Comparison of ENCODE assay signal across 25 mouse cellular contexts in the genomic region with DNA sequence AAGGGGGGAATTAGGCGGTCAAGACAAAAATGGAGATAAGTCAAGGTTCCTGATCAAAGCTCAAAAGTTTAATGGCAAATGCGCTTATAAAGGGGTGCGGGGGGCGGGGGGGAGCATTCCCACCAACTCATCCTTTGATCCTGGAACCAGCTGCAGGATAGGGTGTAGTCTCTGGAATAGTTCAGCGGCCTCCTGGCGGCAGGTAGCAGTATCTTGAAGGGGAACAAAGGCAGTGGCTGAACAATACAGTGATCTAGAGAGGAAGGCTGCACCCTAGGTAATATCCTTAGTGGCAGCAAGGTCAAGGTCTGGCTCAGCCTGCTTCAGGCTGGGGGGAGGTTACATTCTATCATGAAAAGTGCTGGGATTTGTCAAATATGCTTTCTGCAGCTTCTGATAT. TPM values are rescaled to one million over a fixed set of nuclear protein-coding genes. Genes with fewer than 3 reads are reported as not detected.
DNase-seq lines count a peak whose midpoint lies in the region; ATAC-seq lines count a peak whose summit lies in the region.
"Had no signal": no experiment of that assay in that cellular context is flagged by ENCODE, and none has a peak within 500 bp of the region (broad histone marks: within the 10 kb centered on the region; RNA-seq: fewer than 3 reads in every experiment).

No protein-coding gene starts in this region.

- no peaks in the 10 kb centered on the region for H3K4me1 ChIP-seq in midbrain, embryonic 14.5 days (ENCODE audit: control insufficient read depth, insufficient read depth, low read length)
- no peaks in the 10 kb centered on the region for H3K4me1 ChIP-seq in midbrain, embryonic 15.5 days
- peaks cover 13% of the 10 kb centered on the region; the same call in 1 of the 2 replicates for H3K4me1 ChIP-seq in liver, embryonic 12.5 days
- H3K4me1 ChIP-seq: embryonic facial prominence, embryonic 10.5 days; embryonic facial prominence, embryonic 12.5 days; forebrain, embryonic 13.5 days; forebrain, embryonic 15.5 days had no signal

- DNase-seq in midbrain, embryonic 14.5 days: no peak
- peak; percentile 91 for DNase-seq in ES-CJ7 (ENCODE audit: low read depth, low spot score)
- DNase-seq in R1 (ENCODE audit: low read depth, low spot score): peak; percentile 91
- peak; percentile 88 for DNase-seq in ZHBTc4 (ENCODE audit: low read depth, low spot score)
- no peak for DNase-seq in kidney, postnatal 14 days
- no peak for DNase-seq in neural tube, embryonic 10.5 days (ENCODE audit: extremely low spot score, low spot score)
- DNase-seq: adrenal gland, postnatal 10 days; adrenal gland, postnatal 25 days; B cell, adult 2 months; cerebellum, adult 11 months; cerebellum, adult 18-20 months; cerebellum, adult 9-10 months; cerebellum, postnatal 10 days; cerebellum, postnatal 25 days; forebrain, postnatal 0 days had no signal

- no peak overlapping the region for H3K4me3 ChIP-seq in midbrain, embryonic 14.5 days (replicated peaks; ENCODE audit: low read depth, low read length)
- H3K4me3 ChIP-seq in midbrain, embryonic 15.5 days: no peak overlapping the region
- H3K4me3 ChIP-seq in liver, embryonic 12.5 days: no peak overlapping the region
- H3K4me3 ChIP-seq: embryonic facial prominence, embryonic 10.5 days; embryonic facial prominence, embryonic 12.5 days; forebrain, embryonic 13.5 days; forebrain, embryonic 15.5 days had no signal

- no peak overlapping the region for H3K9ac ChIP-seq in midbrain, embryonic 14.5 days (replicated peaks; ENCODE audit: low read length)
- H3K9ac ChIP-seq in midbrain, embryonic 15.5 days: no peak overlapping the region
- H3K9ac ChIP-seq in liver, embryonic 12.5 days: no peak overlapping the region
- H3K9ac ChIP-seq: embryonic facial prominence, embryonic 12.5 days; forebrain, embryonic 13.5 days; forebrain, embryonic 15.5 days; forebrain, postnatal 0 days had no signal

- WGBS in midbrain, embryonic 14.5 days: 73% methylated on average over 6 of the region's 6 CpGs
- WGBS in midbrain, embryonic 15.5 days: 71% methylated on average over 6 of the region's 6 CpGs
- WGBS in liver, embryonic 12.5 days (ENCODE audit: insufficient replicate concordance): 89% methylated on average over 6 of the region's 6 CpGs

- no peak overlapping the region for H3K27ac ChIP-seq in midbrain, embryonic 14.5 days (replicated peaks; ENCODE audit: low read depth, low read length)
- no peak overlapping the region for H3K27ac ChIP-seq in midbrain, embryonic 15.5 days
- no peak overlapping the region for H3K27ac ChIP-seq in liver, embryonic 12.5 days
- H3K27ac ChIP-seq: embryonic facial prominence, embryonic 10.5 days; embryonic facial prominence, embryonic 12.5 days; forebrain, embryonic 13.5 days; forebrain, embryonic 15.5 days had no signal

- H3K36me3 ChIP-seq in midbrain, embryonic 14.5 days (ENCODE audit: control insufficient read depth, insufficient read depth, low read length): peaks cover 9% of the 10 kb centered on the region; the same call in 1 of the 2 replicates
- 0 out of 2 replicates have a peak, but pooled peaks cover 3% of the 10 kb centered on the region for H3K36me3 ChIP-seq in midbrain, embryonic 15.5 days (replicated peaks)
- H3K36me3 ChIP-seq in liver, embryonic 12.5 days: peaks cover 51% of the 10 kb centered on the region

- no peaks in the 10 kb centered on the region for H3K9me3 ChIP-seq in midbrain, embryonic 14.5 days (ENCODE audit: control insufficient read depth, low read length)
- no peaks in the 10 kb centered on the region for H3K9me3 ChIP-seq in midbrain, embryonic 15.5 days
- no peaks in the 10 kb centered on the region for H3K9me3 ChIP-seq in liver, embryonic 12.5 days (replicated peaks)
- H3K9me3 ChIP-seq: embryonic facial prominence, embryonic 10.5 days; embryonic facial prominence, embryonic 12.5 days; forebrain, embryonic 13.5 days; forebrain, embryonic 15.5 days; G1E had no signal

- ATAC-seq in midbrain, embryonic 14.5 days (ENCODE audit: low FRiP score, low TSS enrichment): peak; percentile 48; the same call in 1 of the 2 replicates
- ATAC-seq in midbrain, embryonic 15.5 days (replicated peaks): no peak
- no peak for ATAC-seq in liver, embryonic 12.5 days
- ATAC-seq: CD4-positive, CD25-positive, alpha-beta regulatory T cell, adult 4 months; forebrain, embryonic 13.5 days; forebrain, embryonic 15.5 days; forebrain, postnatal 0 days; Patski had no signal

- no peaks in the 10 kb centered on the region for H3K27me3 ChIP-seq in midbrain, embryonic 14.5 days (ENCODE audit: control insufficient read depth, insufficient read depth, low read length)
- H3K27me3 ChIP-seq in midbrain, embryonic 15.5 days (replicated peaks): no peaks in the 10 kb centered on the region
- H3K27me3 ChIP-seq in liver, embryonic 12.5 days (replicated peaks): no peaks in the 10 kb centered on the region
- H3K27me3 ChIP-seq: CH12.LX; embryonic facial prominence, embryonic 12.5 days; forebrain, embryonic 13.5 days; forebrain, embryonic 15.5 days; Patski had no signal

- H3K4me2 ChIP-seq in midbrain, embryonic 14.5 days (ENCODE audit: low read length): no peak overlapping the region
- no peak overlapping the region for H3K4me2 ChIP-seq in midbrain, embryonic 15.5 days
- H3K4me2 ChIP-seq in liver, embryonic 12.5 days: no peak overlapping the region
- H3K4me2 ChIP-seq: embryonic facial prominence, embryonic 12.5 days; forebrain, embryonic 13.5 days; forebrain, embryonic 15.5 days had no signal

RNA-seq across cellular contexts. Expression of gene Pot1a, which starts 7.8 kb away (rescaled TPM):
- 26.1 and 36.4 TPM in 2 replicates for polyA plus RNA-seq in midbrain, embryonic 14.5 days (2014; fragmentation: Nextera tagmentation; extraction: Ambion mirVana)
- polyA plus RNA-seq in midbrain, embryonic 15.5 days (2015; fragmentation: Nextera tagmentation; extraction: Ambion mirVana): 27.3 and 28.8 TPM in 2 replicates
- 26.2 and 26.3 TPM in 2 replicates for polyA plus RNA-seq in liver, embryonic 12.5 days (2016; fragmentation: Nextera tagmentation; extraction: Ambion mirVana)

Comparison
In these comparisons a context has a peak if more than half of its experiments do, and no peak if none do; other contexts are left out.
1. DNase-seq: peak in ES-CJ7 (single experiment), R1 (single experiment) and ZHBTc4 (single experiment); none in midbrain, embryonic 14.5 days (single experiment), kidney, postnatal 14 days (single experiment) and neural tube, embryonic 10.5 days (single experiment).